In genomic region chr2:169214396-169214795, GRCm38 (mm10) we compare ENCODE assay signal across 18 mouse cellular contexts.
DNase-seq lines count a peak whose midpoint lies in the region; TF ChIP-seq lines count a peak whose summit lies in the region.
"Had no signal": no experiment of that assay in that cellular context is flagged by ENCODE, and none has a peak within 500 bp of the region (broad histone marks: within the 10 kb centered on the region; RNA-seq: fewer than 3 reads in every experiment).

No protein-coding gene starts in this region.

- WGBS in kidney, adult 2 months = 90% methylated on average over 1 of the region's 1 CpGs

- H3K27ac ChIP-seq in kidney, adult 2 months (ENCODE audit: insufficient read depth, low read depth, low read length) = no peak overlapping the region
- H3K27ac ChIP-seq: embryonic facial prominence, embryonic 13.5 days; forebrain, embryonic 13.5 days; gastrocnemius, adult 2 months; hindbrain, embryonic 14.5 days; intestine, embryonic 15.5 days had no signal

- no peaks in the 10 kb centered on the region for H3K4me1 ChIP-seq in kidney, adult 2 months (ENCODE audit: control insufficient read depth, insufficient read depth, low read length)
- H3K4me1 ChIP-seq: intestine, embryonic 15.5 days had no signal

- no peak overlapping the region for H3K4me3 ChIP-seq in kidney, adult 2 months (ENCODE audit: insufficient read depth, low read depth, low read length)
- H3K4me3 ChIP-seq: embryonic facial prominence, embryonic 13.5 days; forebrain, embryonic 13.5 days; gastrocnemius, adult 2 months; hindbrain, embryonic 10.5 days; intestine, embryonic 15.5 days had no signal

- no peak for TF ChIP-seq POLR2A in kidney, adult 2 months (IDR thresholded peaks at IDR 0.05; ENCODE audit: low read depth, low read length)

- peak; percentile 18 for DNase-seq in adrenal gland, postnatal 14 days
- DNase-seq in adrenal gland, adult 18-20 months (ENCODE audit: low spot score in 2 of 2) = no peak
- DNase-seq in kidney, adult 2 months = peak; percentile 18
- no peak for DNase-seq in kidney, postnatal 25 days
- DNase-seq in ES-CJ7 (ENCODE audit: low read depth, low spot score) (peak; percentile 29), ZHBTc4 (ENCODE audit: low read depth, low spot score) (peak; percentile 19)
- DNase-seq in lung, postnatal 36 days = no peak
- DNase-seq: cerebellum, adult 18-20 months; cerebellum, adult 9-11 months; cerebellum, postnatal 36 days; gastrocnemius, adult 2 months; gastrocnemius, postnatal 25 days had no signal

- no peak for TF ChIP-seq CTCF in kidney, adult 2 months (conservative IDR thresholded peaks at IDR 0.05; ENCODE audit: insufficient read depth, insufficient read length, low read depth, low read length)

- H3K27me3 ChIP-seq in kidney, adult 2 months (replicated peaks; ENCODE audit: control insufficient read depth, insufficient read depth, low read length) = no peaks in the 10 kb centered on the region
- H3K27me3 ChIP-seq: CH12.LX; embryonic facial prominence, embryonic 13.5 days; forebrain, embryonic 13.5 days; intestine, embryonic 15.5 days had no signal

- no peaks in the 10 kb centered on the region for H3K36me3 ChIP-seq in kidney, adult 2 months (ENCODE audit: control insufficient read depth, insufficient read depth, low read length)
- H3K36me3 ChIP-seq: embryonic facial prominence, embryonic 13.5 days; hindbrain, embryonic 10.5 days; intestine, embryonic 15.5 days had no signal

Comparison
In these comparisons a context has a peak if more than half of its experiments do, and no peak if none do; other contexts are left out.
1. DNase-seq: peak in adrenal gland, postnatal 14 days (single experiment), kidney, adult 2 months (single experiment), ES-CJ7 (single experiment) and ZHBTc4 (single experiment); none in adrenal gland, adult 18-20 months (0 of 2), kidney, postnatal 25 days (0 of 2) and lung, postnatal 36 days (single experiment).